Mouse (Mus musculus): ENCODE results near the gene Lrrc52. TPM values are rescaled to one million over a fixed set of nuclear protein-coding genes. Genes with fewer than 3 reads are reported as not detected.

Lrrc52 gene
- total RNA-seq, 2 experiments from 2014 or later, result 1.2 TPM; not detected in 1

- DNase-seq (ENCODE audit: low spot score in 2 of 2), result no peak
Measured at GRCm38 (mm10) chr1:167437091-167437490, 29.5 kb downstream of the Lrrc52 start.

- DNase-seq (ENCODE audit: low spot score in 2 of 2), result no peak
Measured at GRCm38 (mm10) chr1:167436186-167436975, 30.2 kb downstream of the Lrrc52 start.

- DNase-seq (ENCODE audit: low spot score in 2 of 2), result no peak
Measured at GRCm38 (mm10) chr1:167434931-167435330, 31.6 kb downstream of the Lrrc52 start.

GRCm38 (mm10) chr1:167430976-167431676 is 35.5 kb downstream of the Lrrc52 start:
- no peak for DNase-seq (ENCODE audit: low spot score in 2 of 2)

- DNase-seq (ENCODE audit: low spot score in 2 of 2), result no peak
Measured at GRCm38 (mm10) chr1:167426681-167427080, 39.9 kb downstream of the Lrrc52 start.

GRCm38 (mm10) chr1:167425572-167425971 is 41.0 kb downstream of the Lrrc52 start:
- DNase-seq (ENCODE audit: low spot score in 2 of 2), result no peak

- no peak for DNase-seq (ENCODE audit: low spot score in 2 of 2)
Measured at GRCm38 (mm10) chr1:167422501-167423240, 43.9 kb downstream of the Lrrc52 start.

GRCm38 (mm10) chr1:167414846-167415245 is 51.7 kb downstream of the Lrrc52 start:
- DNase-seq (ENCODE audit: low spot score in 2 of 2), result peak; percentile 58 to 70

- no peak for DNase-seq (ENCODE audit: low spot score in 2 of 2)
Measured at GRCm38 (mm10) chr1:167411991-167412715, 54.4 kb downstream of the Lrrc52 start.

GRCm38 (mm10) chr1:167409601-167410000 is 57.0 kb downstream of the Lrrc52 start:
- DNase-seq (ENCODE audit: low spot score in 2 of 2), result no peak

- DNase-seq (ENCODE audit: low spot score in 2 of 2), result no peak
Measured at GRCm38 (mm10) chr1:167405237-167405636, 61.3 kb downstream of the Lrrc52 start.

Other genes with a start within 250 kb of the Lrrc52 start
- 10 to 100 TPM; 57.8 to 76.8 TPM for gene Uck2, start 181.5 kb downstream of the Lrrc52 start, total RNA-seq (2021)
- gene Tmco1, start 158.4 kb downstream of the Lrrc52 start, total RNA-seq (2021), result 100 to 1,000 TPM; 132 to 149 TPM
- gene Aldh9a1, start 116.8 kb downstream of the Lrrc52 start, total RNA-seq (2021), result 10 to 100 TPM; 70.5 to 94.4 TPM
- 10 to 100 TPM; 71.3 to 93.4 TPM for gene Mgst3, start 72.9 kb downstream of the Lrrc52 start, total RNA-seq (2021)
- 1 to 10 TPM; 4.6 to 10.0 TPM for gene Rxrg, start 131.6 kb upstream of the Lrrc52 start, total RNA-seq (2021)
- gene Lmx1a, start 222.5 kb upstream of the Lrrc52 start, total RNA-seq (2021), result not detected